ENCODE assay signal across 8 mouse cellular contexts in genomic region chr17:56462835-56463455, GRCm38 (mm10). TPM values are rescaled to one million over a fixed set of nuclear protein-coding genes. Genes with fewer than 3 reads are reported as not detected.
A peak's percentile ranks its signal among the peaks of the same experiment; 100 is the strongest.
DNase-seq lines count a peak whose midpoint lies in the region; ATAC-seq lines count a peak whose summit lies in the region.

No protein-coding gene starts in this region.

- H3K4me1 ChIP-seq in neural tube, embryonic 11.5 days (ENCODE audit: control insufficient read depth, insufficient read depth, low read length) = peaks cover 46% of the 10 kb centered on the region
- peaks cover 23% of the 10 kb centered on the region for H3K4me1 ChIP-seq in limb, embryonic 11.5 days (ENCODE audit: control insufficient read depth, insufficient read depth, low read length)
- peaks cover 42% of the 10 kb centered on the region for H3K4me1 ChIP-seq in stomach, embryonic 14.5 days (ENCODE audit: control insufficient read depth, insufficient read depth, low read length)

- peak overlapping the region; percentile 53 for H3K4me3 ChIP-seq in neural tube, embryonic 11.5 days (ENCODE audit: low read depth, low read length)
- peak overlapping the region; percentile 70 for H3K4me3 ChIP-seq in limb, embryonic 11.5 days (ENCODE audit: low read depth, low read length)
- H3K4me3 ChIP-seq in stomach, embryonic 14.5 days (ENCODE audit: low read depth, low read length) = peak overlapping the region; percentile 58

- no peaks in the 10 kb centered on the region for H3K9me3 ChIP-seq in neural tube, embryonic 11.5 days (ENCODE audit: control insufficient read depth, low read length)
- no peaks in the 10 kb centered on the region for H3K9me3 ChIP-seq in limb, embryonic 11.5 days (ENCODE audit: control insufficient read depth, low read length)
- no peaks in the 10 kb centered on the region for H3K9me3 ChIP-seq in stomach, embryonic 14.5 days (ENCODE audit: control insufficient read depth, low read depth, low read length)

- no peaks in the 10 kb centered on the region for H3K27me3 ChIP-seq in neural tube, embryonic 11.5 days (ENCODE audit: control insufficient read depth, insufficient read depth, low read length)
- H3K27me3 ChIP-seq in limb, embryonic 11.5 days (ENCODE audit: control insufficient read depth, insufficient read depth, low read length) = no peaks in the 10 kb centered on the region
- no peaks in the 10 kb centered on the region for H3K27me3 ChIP-seq in stomach, embryonic 14.5 days (ENCODE audit: control insufficient read depth, insufficient read depth, low read length)

- H3K9ac ChIP-seq in neural tube, embryonic 11.5 days (ENCODE audit: low read length) = peak overlapping the region; percentile 35; the same call in 1 of the 2 replicates
- 0 out of 2 replicates have a peak overlapping the region, but pooled peaks have one; percentile 48 for H3K9ac ChIP-seq in limb, embryonic 11.5 days (ENCODE audit: low read length)
- H3K9ac ChIP-seq in stomach, embryonic 14.5 days (replicated peaks; ENCODE audit: low read depth, low read length) = peak overlapping the region; percentile 33; the same call in 1 of the 2 replicates

- peak; percentile 81 for DNase-seq in embryo, embryonic 10 days (ENCODE audit: low spot score)
- no peak for DNase-seq in embryo, embryonic 9.5 days (ENCODE audit: extremely low spot score)
- DNase-seq in neural tube, embryonic 11.5 days (ENCODE audit: low spot score) = no peak
- DNase-seq in neural tube, embryonic 10.5 days (ENCODE audit: extremely low spot score, low spot score) = no peak
- no peak for DNase-seq in limb, embryonic 11.5 days (ENCODE audit: low spot score)
- DNase-seq in layer of hippocampus, adult 8-10 months (ENCODE audit: low spot score in 2 of 2) = no peak

- peak overlapping the region; percentile 89 for H3K4me2 ChIP-seq in neural tube, embryonic 11.5 days (ENCODE audit: low read depth)
- peak overlapping the region; percentile 93 for H3K4me2 ChIP-seq in limb, embryonic 11.5 days (ENCODE audit: low read depth, severe bottlenecking)
- peak overlapping the region; percentile 83 for H3K4me2 ChIP-seq in stomach, embryonic 14.5 days (replicated peaks; ENCODE audit: low read depth, low read length)

- peak overlapping the region; percentile 89 for H3K27ac ChIP-seq in neural tube, embryonic 11.5 days (ENCODE audit: low read depth, low read length)
- peak overlapping the region; percentile 92 for H3K27ac ChIP-seq in limb, embryonic 11.5 days (replicated peaks; ENCODE audit: low read depth, low read length)
- peak overlapping the region; percentile 93 for H3K27ac ChIP-seq in stomach, embryonic 14.5 days (ENCODE audit: low read length)

- ATAC-seq in neural tube, embryonic 11.5 days (ENCODE audit: insufficient read depth, low FRiP score, low TSS enrichment) = no peak; the same call in 1 of the 2 replicates
- ATAC-seq in limb, embryonic 11.5 days (ENCODE audit: insufficient number of reproducible peaks, low FRiP score, low TSS enrichment, low read depth) = peak; percentile 41
- no peak for ATAC-seq in stomach, embryonic 14.5 days (ENCODE audit: insufficient number of reproducible peaks, insufficient read depth, low FRiP score, low read depth)
- ATAC-seq in CD4-positive, CD25-positive, alpha-beta regulatory T cell, adult 4 months = no peak

- H3K36me3 ChIP-seq in neural tube, embryonic 11.5 days (ENCODE audit: control insufficient read depth, insufficient read depth, low read length) = no peaks in the 10 kb centered on the region; the same call in none of the 2 replicates
- H3K36me3 ChIP-seq in limb, embryonic 11.5 days (ENCODE audit: control insufficient read depth, insufficient read depth, low read length) = no peaks in the 10 kb centered on the region
- H3K36me3 ChIP-seq in stomach, embryonic 14.5 days (ENCODE audit: control insufficient read depth, insufficient read depth, low read length) = peaks cover 3% of the 10 kb centered on the region; the same call in 1 of the 2 replicates

- WGBS in neural tube, embryonic 11.5 days = 3% methylated on average over 17 of the region's 17 CpGs
- under 1% methylated on average over 17 of the region's 17 CpGs for WGBS in limb, embryonic 11.5 days
- WGBS in stomach, embryonic 14.5 days = 3% methylated on average over 17 of the region's 17 CpGs

RNA-seq across cellular contexts. Expression of gene Ptprs, which starts 13.3 kb away (rescaled TPM):
- 164 and 174 TPM in 2 replicates for polyA plus RNA-seq in neural tube, embryonic 11.5 days (2014; fragmentation: Nextera tagmentation; extraction: Ambion mirVana)
- 82.5 and 86.2 TPM in 2 replicates for polyA plus RNA-seq in limb, embryonic 11.5 days (2014; fragmentation: Nextera tagmentation; extraction: Ambion mirVana)
- 111 and 115 TPM in 2 replicates for polyA plus RNA-seq in stomach, embryonic 14.5 days (2014; fragmentation: Nextera tagmentation; extraction: Ambion mirVana)
- 1 to 10 TPM; 5.5 to 8.9 TPM for polyA plus RNA-seq in CD4-positive, CD25-positive, alpha-beta regulatory T cell, adult 4 months (2017; shearing (Covaris generic))
- total RNA-seq in layer of hippocampus, adult 8-10 months (2022) = 100 to 1,000 TPM; 605 to 694 (median 657) TPM

RNA-seq across cellular contexts. Expression of gene Znrf4, which starts 49.3 kb away (rescaled TPM):
- not detected in 2 replicates for polyA plus RNA-seq in neural tube, embryonic 11.5 days (2014; fragmentation: Nextera tagmentation; extraction: Ambion mirVana)
- not detected in 2 replicates for polyA plus RNA-seq in limb, embryonic 11.5 days (2014; fragmentation: Nextera tagmentation; extraction: Ambion mirVana)
- polyA plus RNA-seq in stomach, embryonic 14.5 days (2014; fragmentation: Nextera tagmentation; extraction: Ambion mirVana) = not detected in 2 replicates
- polyA plus RNA-seq in CD4-positive, CD25-positive, alpha-beta regulatory T cell, adult 4 months (2017; shearing (Covaris generic)) = not detected
- total RNA-seq in layer of hippocampus, adult 8-10 months (2022) = not detected
